Mouse (Mus musculus): ENCODE data around the gene Gm5114.
"Not testable (repeated sequence)": the region's sequence is repeated elsewhere in the genome, so short reads cannot be mapped to it uniquely, and the experiment has no call there.

Gene Gm5114

DNA sequence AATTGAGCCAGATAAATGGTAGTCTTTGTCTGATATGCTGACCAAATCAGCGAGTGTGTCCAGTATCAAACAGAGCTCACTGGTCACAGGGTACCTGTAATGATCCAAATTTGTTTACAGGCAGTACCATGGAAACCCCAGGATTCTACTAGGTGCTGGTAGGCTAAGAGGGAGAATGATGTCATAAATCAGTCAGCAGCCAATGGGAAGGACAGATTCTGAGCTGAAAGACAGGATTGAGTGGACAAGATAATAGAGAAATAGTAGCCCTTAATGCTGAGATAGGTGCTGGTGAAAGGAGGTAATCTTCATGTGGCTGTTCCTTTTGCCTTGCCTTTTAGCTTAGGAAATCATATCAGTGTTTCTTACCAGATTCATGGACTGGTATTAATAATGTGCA, at the start of gene Gm5114:
Gene Gm5114, minus strand, starts transcription at position 101 of the 400 bp plus-strand sequence.
- DNase-seq (ENCODE audit: low spot score): not testable (repeated sequence)

DNA sequence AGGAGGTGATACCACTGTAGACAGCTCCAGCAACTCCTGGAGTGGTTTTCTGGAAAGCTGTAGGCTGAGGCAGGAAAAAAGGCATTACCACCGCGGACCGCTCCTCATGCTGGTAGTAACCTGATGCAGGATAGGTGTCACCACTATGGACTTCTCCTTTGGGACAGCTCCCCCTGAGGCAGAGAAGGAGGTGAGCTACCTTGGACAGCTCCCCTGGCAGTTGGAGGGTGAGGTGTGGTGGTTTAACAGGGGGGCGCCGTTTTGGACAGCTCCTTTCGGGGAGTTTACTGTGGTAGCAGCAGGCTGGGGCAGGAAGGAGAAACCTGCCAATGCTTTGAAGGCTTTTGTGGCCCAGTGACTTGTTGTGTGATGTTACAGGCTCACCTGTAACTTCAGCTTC, 42.8 kb upstream of the Gm5114 start:
- DNase-seq (ENCODE audit: low spot score): peak; percentile 33

DNA sequence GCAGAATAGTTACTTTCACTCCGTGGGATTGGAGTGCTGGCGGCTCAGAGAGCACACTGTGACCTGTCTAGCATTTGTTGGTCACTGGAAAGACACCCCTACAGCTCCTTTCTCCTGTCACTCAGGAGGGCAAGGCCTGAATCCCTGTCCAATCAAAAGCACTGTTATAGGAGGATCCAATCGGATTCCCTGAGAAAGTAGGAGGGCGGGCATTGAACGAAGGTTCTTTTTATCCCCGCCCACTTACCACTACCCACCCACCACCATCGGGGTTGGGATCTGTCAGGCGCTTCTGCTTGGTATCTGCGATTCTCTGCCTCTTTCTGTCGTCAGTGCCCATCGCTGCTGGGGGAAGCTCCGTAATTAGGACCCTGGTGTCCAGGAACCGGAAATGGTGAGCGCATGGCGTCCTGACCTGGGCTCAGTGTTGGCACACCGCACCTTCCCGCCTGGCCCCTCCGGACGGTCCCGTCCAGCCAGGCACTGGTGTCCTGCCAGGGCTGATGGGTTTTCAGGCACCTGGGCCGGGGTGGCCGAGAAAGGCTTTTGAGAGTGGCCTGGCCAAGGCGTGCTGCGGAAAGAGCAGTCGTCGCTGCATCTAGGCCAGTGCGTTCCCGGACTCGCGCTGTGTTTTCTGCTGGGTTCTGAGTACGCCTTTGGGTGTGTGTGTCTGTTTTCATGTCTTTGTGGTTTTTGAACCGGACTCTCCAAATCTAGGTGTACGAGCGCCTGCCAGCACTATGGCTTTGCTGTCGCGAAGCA, 36.5 kb upstream of the Gm5114 start:
- DNase-seq (ENCODE audit: low spot score): peak; percentile 80

DNA sequence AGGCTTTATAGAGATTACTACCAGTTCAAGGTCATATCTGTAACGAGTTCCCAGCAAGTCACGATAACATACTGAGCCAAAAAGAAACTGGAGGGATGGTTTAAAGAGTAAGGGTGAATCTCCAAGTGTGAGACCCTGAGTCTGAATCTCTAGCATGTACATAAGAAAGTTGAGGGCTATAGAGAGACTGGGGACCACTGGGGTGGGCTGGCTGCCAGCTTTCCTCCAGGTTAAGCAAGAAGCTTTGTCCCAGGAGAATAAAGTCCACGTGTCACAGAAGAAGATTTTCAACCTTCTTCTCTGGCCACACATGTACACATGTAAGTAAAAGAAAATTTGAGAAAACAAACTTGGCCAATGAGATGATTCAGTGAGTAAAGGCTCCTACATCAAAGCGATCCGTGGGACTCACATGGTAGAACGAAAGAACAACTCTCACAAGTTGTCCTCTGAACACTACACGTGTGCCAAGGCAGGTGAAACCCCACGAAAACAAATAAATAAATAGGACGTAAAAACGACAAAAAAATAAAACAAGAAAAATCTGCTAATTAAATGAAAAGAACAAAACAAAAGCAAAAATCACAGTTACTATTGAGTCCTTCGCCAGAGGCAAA, 35.8 kb upstream of the Gm5114 start:
- no peak for DNase-seq (ENCODE audit: low spot score)

DNA sequence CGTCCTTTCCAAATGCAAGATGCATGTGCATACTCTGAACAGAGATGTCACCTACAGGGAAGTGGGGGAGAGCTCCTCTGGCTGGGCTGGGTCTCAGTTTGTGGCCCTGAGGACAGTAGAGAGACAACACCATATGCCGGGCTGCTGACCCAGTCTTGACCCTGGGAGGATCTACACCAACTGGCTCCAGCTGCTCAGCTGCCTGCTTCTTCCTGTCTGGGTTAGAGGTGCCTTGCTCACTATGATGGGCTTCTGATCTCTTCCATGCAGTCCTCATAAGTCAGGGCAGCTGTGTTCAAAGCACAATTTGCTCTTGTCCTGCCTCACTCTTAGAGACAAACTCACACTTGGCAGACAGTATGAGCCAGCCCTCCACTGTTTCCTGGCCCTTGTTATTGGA, 28.3 kb upstream of the Gm5114 start:
- DNase-seq (ENCODE audit: low spot score): no peak

DNA sequence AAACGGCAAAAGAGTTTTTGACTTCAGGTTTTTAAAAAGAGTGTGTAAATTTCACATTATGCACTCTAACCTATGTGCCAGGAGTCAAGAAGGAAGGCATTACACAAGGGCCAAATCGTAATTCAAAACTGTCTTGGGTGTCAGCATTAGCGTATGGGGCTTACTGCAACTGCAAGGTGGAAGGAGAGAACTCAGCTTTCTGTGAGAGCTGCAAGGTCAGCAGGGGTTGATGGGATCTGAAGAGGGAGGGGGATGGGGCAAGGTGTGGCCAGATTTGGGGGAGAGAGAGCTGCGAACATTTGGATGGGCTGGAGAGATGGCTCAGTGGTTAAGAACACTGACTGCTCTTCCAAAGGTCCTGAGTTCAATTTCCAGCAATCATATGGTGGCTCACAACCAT, 27.4 kb upstream of the Gm5114 start:
- DNase-seq (ENCODE audit: low spot score): no peak
